Mouse (Mus musculus) midbrain, embryonic 13.5 days (tissue): ENCODE measurements around the gene Nup153. TPM values are rescaled to one million over a fixed set of nuclear protein-coding genes. Genes with fewer than 3 reads are reported as not detected.

Experiments used
- polyA plus RNA-seq: library from polyadenylated mRNA; unstranded; fragments of >200 nt; fragmentation: Nextera tagmentation; extraction: Ambion mirVana; gene quantifications from 2 replicates; pipeline ENCODE4 v1.2.1, GENCODE M21; 2015

Nup153 gene
- polyA plus RNA-seq, 1 experiment from 2014 or later = 22.4 TPM

Other genes with a start within 250 kb of the Nup153 start
- gene Cap2, start 226.1 kb downstream of the Nup153 start, polyA plus RNA-seq = 8.1 and 8.9 TPM in 2 replicates
- gene Fam8a1, start 58.4 kb downstream of the Nup153 start, polyA plus RNA-seq = 18.8 and 22.7 TPM in 2 replicates
- gene Kif13a, start 201.9 kb upstream of the Nup153 start, polyA plus RNA-seq = 9.6 and 10.1 TPM in 2 replicates